Mouse (Mus musculus): ENCODE measurements around the gene Snx17.

DNA sequence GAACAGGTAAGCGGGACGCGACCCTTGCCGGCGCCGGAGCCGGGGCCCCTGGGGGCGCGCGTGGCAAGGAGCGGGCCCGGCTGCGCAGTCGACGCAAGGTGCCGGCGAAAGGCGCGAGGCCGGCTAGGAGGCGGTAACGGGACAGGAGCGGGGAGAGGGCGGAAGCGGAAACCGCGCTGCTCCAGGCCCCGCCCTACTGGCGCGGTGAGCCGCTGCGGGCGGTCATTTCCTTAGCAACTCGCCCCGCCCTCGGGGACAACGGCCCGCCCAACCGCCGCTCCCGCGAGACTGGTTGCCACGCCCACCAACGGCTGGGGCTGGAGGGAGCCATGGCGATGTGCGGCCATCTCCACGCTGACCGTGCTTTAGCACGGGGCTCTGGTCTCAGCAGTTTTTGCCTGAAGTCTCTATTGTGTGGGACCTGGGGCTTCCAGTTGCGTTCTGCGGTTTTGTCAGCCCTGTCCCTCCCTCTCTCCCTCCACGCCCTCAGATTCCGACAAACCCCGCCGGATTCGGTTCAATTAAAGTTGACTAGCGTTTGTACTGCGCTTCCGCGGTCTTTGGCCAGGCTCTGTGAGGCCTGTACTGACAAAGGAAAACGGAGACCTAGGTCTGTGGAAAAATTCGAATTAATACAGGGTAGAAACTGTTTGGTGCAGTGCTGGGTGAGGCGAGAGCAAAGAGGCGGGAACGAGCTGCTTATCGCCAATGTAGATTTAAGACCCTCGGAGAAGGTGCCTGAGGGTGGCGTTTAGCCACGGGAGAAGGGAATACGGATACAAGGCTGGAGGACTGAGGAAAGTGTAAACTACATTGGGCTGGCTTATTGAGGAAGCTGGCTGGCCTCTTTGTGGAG is 27.6 kb downstream of the Snx17 start, which contains the start of gene Ppm1g:
- TF ChIP-seq CTCF (IDR thresholded peaks at IDR 0.05; ENCODE audit: low read depth) (no peak), EP300 (IDR thresholded peaks at IDR 0.05; ENCODE audit: low read depth) (peak; percentile 24; the same call in 1 of the 2 replicates)

Data from heart, postnatal 0 days (tissue).